Mouse (Mus musculus): ENCODE measurements around the gene Nynrin.

- TF ChIP-seq CEBPB (IDR thresholded peaks at IDR 0.05; ENCODE audit: low read depth) (no peak), MYOG (IDR thresholded peaks at IDR 0.05; ENCODE audit: control insufficient read depth, extremely low read depth, insufficient read length) (no peak), CTCF (IDR thresholded peaks at IDR 0.05; ENCODE audit: control insufficient read depth, insufficient read depth, insufficient read length) (no peak), MYOD1 (IDR thresholded peaks at IDR 0.05; ENCODE audit: control insufficient read depth, insufficient read length, low read depth) (no peak), USF1 (IDR thresholded peaks at IDR 0.05; ENCODE audit: low read depth) (no peak), FOSL1 (IDR thresholded peaks at IDR 0.05; ENCODE audit: insufficient read depth, low read length, poor library complexity, severe bottlenecking) (no peak), MAX (IDR thresholded peaks at IDR 0.05) (no peak)
These were observed 743 bp downstream of the Nynrin start for GRCm38 (mm10) chr14:55854406-55855100.
